Comparison of ENCODE assay signal across 9 mouse cellular contexts in genomic region chr12:74013739-74014138, GRCm38 (mm10). TPM values are rescaled to one million over a fixed set of nuclear protein-coding genes. Genes with fewer than 3 reads are reported as not detected.
DNase-seq lines count a peak whose midpoint lies in the region; ATAC-seq and TF ChIP-seq lines count a peak whose summit lies in the region.
"Had no signal": no experiment of that assay in that cellular context is flagged by ENCODE, and none has a peak within 500 bp of the region (broad histone marks: within the 10 kb centered on the region; RNA-seq: fewer than 3 reads in every experiment).

No protein-coding gene starts in this region.

- peak; percentile 62 for DNase-seq in MEL (ENCODE audit: low read depth, low spot score)
- peak; percentile 78 to 89 for DNase-seq in cerebellum, adult 18-20 months
- peak; percentile 84 to 91 for DNase-seq in heart, postnatal 14 days
- DNase-seq in kidney, postnatal 36 days, result peak; percentile 76 to 92
- peak; percentile 80 for DNase-seq in liver, postnatal 0 days
- DNase-seq in thymus, postnatal 10 days (ENCODE audit: low spot score in 2 of 2), result peak; percentile 10 to 57

- TF ChIP-seq CTCF in MEL (IDR thresholded peaks at IDR 0.05 in 2 of 3, conservative IDR thresholded peaks at IDR 0.05 in 1 of 3; ENCODE audit: control insufficient read depth in 1 of 3, insufficient read depth in 1 of 3, low read depth in 2 of 3, low read length in 3 of 3, poor library complexity in 1 of 3, severe bottlenecking in 1 of 3), result peak; percentile 92 to 96 (median 94)
- peak; percentile 93 for TF ChIP-seq CTCF in liver, postnatal 0 days (IDR thresholded peaks at IDR 0.05; ENCODE audit: low read depth)

- no peak for TF ChIP-seq POLR2A in MEL (IDR thresholded peaks at IDR 0.05; ENCODE audit: control insufficient read depth in 1 of 2, insufficient read depth in 1 of 2, low read depth in 1 of 2, low read length in 2 of 2, poor library complexity in 1 of 2)

- no peaks in the 10 kb centered on the region for H3K4me1 ChIP-seq in MEL (ENCODE audit: control insufficient read depth in 1 of 2, insufficient read depth in 2 of 2, low read length in 2 of 2)
- H3K4me1 ChIP-seq in forebrain, embryonic 15.5 days, result peaks cover 8% of the 10 kb centered on the region
- H3K4me1 ChIP-seq in liver, postnatal 0 days (ENCODE audit: insufficient read depth), result no peaks in the 10 kb centered on the region

- ATAC-seq in forebrain, embryonic 15.5 days (replicated peaks), result peak; percentile 85
- ATAC-seq in liver, postnatal 0 days, result 0 out of 2 replicates have a peak, but pooled peaks have one; percentile 56
- ATAC-seq in neutrophil, adult 5-6 weeks (ENCODE audit: extremely low read depth, insufficient number of reproducible peaks, low FRiP score, poor library complexity, severe bottlenecking), result peak; percentile 67

- TF ChIP-seq EP300 in MEL (IDR thresholded peaks at IDR 0.05; ENCODE audit: low read depth in 1 of 2, low read length in 2 of 2), result no peak
- TF ChIP-seq EP300 in liver, postnatal 0 days (IDR thresholded peaks at IDR 0.05; ENCODE audit: low read depth), result no peak

- H3K9ac ChIP-seq in MEL (ENCODE audit: control insufficient read depth, low read depth, low read length, poor library complexity, severe bottlenecking), result no peak overlapping the region
- H3K9ac ChIP-seq in forebrain, embryonic 15.5 days (replicated peaks), result no peak overlapping the region
- H3K9ac ChIP-seq in liver, postnatal 0 days (replicated peaks), result no peak overlapping the region

- H3K27ac ChIP-seq in MEL (ENCODE audit: control insufficient read depth, low read depth, low read length), result no peak overlapping the region
- no peak overlapping the region for H3K27ac ChIP-seq in forebrain, embryonic 15.5 days (replicated peaks)
- no peak overlapping the region for H3K27ac ChIP-seq in liver, postnatal 0 days (ENCODE audit: low read depth)

- no peaks in the 10 kb centered on the region for H3K9me3 ChIP-seq in MEL (replicated peaks; ENCODE audit: insufficient read depth, low read length)
- H3K9me3 ChIP-seq in forebrain, embryonic 15.5 days, result no peaks in the 10 kb centered on the region
- H3K9me3 ChIP-seq in liver, postnatal 0 days (ENCODE audit: low read length), result no peaks in the 10 kb centered on the region
- H3K9me3 ChIP-seq: megakaryocyte, embryonic 14.5 days had no signal

- H3K36me3 ChIP-seq in MEL (ENCODE audit: control insufficient read depth in 1 of 2, insufficient read depth in 2 of 2, low read length in 2 of 2), result peaks cover 0 to 1% of the 10 kb centered on the region in 2 experiments; a peak in 1 of 4 replicates
- H3K36me3 ChIP-seq in forebrain, embryonic 15.5 days, result no peaks in the 10 kb centered on the region
- no peaks in the 10 kb centered on the region for H3K36me3 ChIP-seq in liver, postnatal 0 days (replicated peaks; ENCODE audit: insufficient read depth, low read length)

- no peaks in the 10 kb centered on the region; a peak in 1 of 4 replicates for H3K27me3 ChIP-seq in MEL (ENCODE audit: control insufficient read depth in 1 of 2, insufficient read depth in 2 of 2, low read length in 2 of 2)
- no peaks in the 10 kb centered on the region for H3K27me3 ChIP-seq in forebrain, embryonic 15.5 days
- H3K27me3 ChIP-seq in liver, postnatal 0 days (ENCODE audit: insufficient read depth, low read length), result no peaks in the 10 kb centered on the region

- H3K4me2 ChIP-seq in forebrain, embryonic 15.5 days (replicated peaks), result no peak overlapping the region
- peak overlapping the region; percentile 58 for H3K4me2 ChIP-seq in liver, postnatal 0 days (ENCODE audit: low read depth, low read length)

- no peaks in the 10 kb centered on the region for H3K79me2 ChIP-seq in MEL (ENCODE audit: control insufficient read depth, insufficient read depth, low read length, poor library complexity)

- WGBS in forebrain, embryonic 15.5 days, result 1% methylated on average over 6 of the region's 6 CpGs
- WGBS in liver, postnatal 0 days (ENCODE audit: insufficient replicate concordance), result 2% methylated on average over 6 of the region's 6 CpGs

- peak; percentile 90 for TF ChIP-seq RAD21 in MEL (IDR thresholded peaks at IDR 0.05; ENCODE audit: low read depth, low read length)

- intact Hi-C loops in heart, postnatal 14 days (cut with DNase I), result loop anchor here (1.0 to 5.0 kb wide), 2 partner anchors 308 to 446 kb away; no protein-coding TSS in a partner anchor

- H3K4me3 ChIP-seq in MEL (ENCODE audit: control insufficient read depth in 1 of 2, insufficient read depth in 1 of 2, low read depth in 2 of 2, low read length in 2 of 2), result no peak overlapping the region
- H3K4me3 ChIP-seq in forebrain, embryonic 15.5 days, result no peak overlapping the region
- H3K4me3 ChIP-seq in liver, postnatal 0 days (ENCODE audit: low read depth, low read length), result no peak overlapping the region
- H3K4me3 ChIP-seq: megakaryocyte, embryonic 14.5 days had no signal

TF ChIP-seq in MEL, 35 proteins besides CTCF, POLR2A, EP300 and RAD21:
- TF ChIP-seq USF2 (IDR thresholded peaks at IDR 0.05; ENCODE audit: borderline replicate concordance in 1 of 2, insufficient read depth in 1 of 2, low read depth in 1 of 2, low read length in 2 of 2) (no peak), CHD1 (IDR thresholded peaks at IDR 0.05; ENCODE audit: low read depth, low read length) (no peak), ETS1 (IDR thresholded peaks at IDR 0.05; ENCODE audit: low read depth, low read length) (no peak), POLR2AphosphoS2 (IDR thresholded peaks at IDR 0.05; ENCODE audit: low read length) (no peak), TAL1 (IDR thresholded peaks at IDR 0.05; ENCODE audit: low read length) (no peak), TBP (IDR thresholded peaks at IDR 0.05; ENCODE audit: low read depth, low read length) (no peak), SMC3 (IDR thresholded peaks at IDR 0.05; ENCODE audit: low read depth, low read length) (peak; percentile 92), ZKSCAN1 (IDR thresholded peaks at IDR 0.05; ENCODE audit: low read depth, low read length) (no peak), BHLHE40 (IDR thresholded peaks at IDR 0.05; ENCODE audit: borderline replicate concordance, low read depth, low read length) (no peak), RCOR1 (IDR thresholded peaks at IDR 0.05; ENCODE audit: low read depth, low read length) (no peak), MAX (IDR thresholded peaks at IDR 0.05; ENCODE audit: low read length) (no peak), ZC3H11A (IDR thresholded peaks at IDR 0.05; ENCODE audit: low read depth, low read length) (peak; percentile 74), NRF1 (IDR thresholded peaks at IDR 0.05; ENCODE audit: insufficient read depth, low read depth, low read length, poor library complexity, severe bottlenecking) (no peak), USF1 (IDR thresholded peaks at IDR 0.05; ENCODE audit: low read depth, low read length) (no peak)

RNA-seq across cellular contexts. Expression of gene Syt16, which starts 16.3 kb away (rescaled TPM):
- not detected in 2 replicates for total RNA-seq in MEL (2012; rRNA removed)
- under 1 TPM in 1 of 2 experiments, not detected in 1; 0.07 TPM for polyA plus RNA-seq in MEL (2012; ENCODE audit: insufficient read depth in 1 of 2, insufficient read length in 2 of 2, low read depth in 1 of 2, low replicate concordance in 2 of 2, missing spikeins in 1 of 2)
- polyA plus RNA-seq in forebrain, embryonic 15.5 days (2015; fragmentation: Nextera tagmentation; extraction: Ambion mirVana), result 55.0 and 66.8 TPM in 2 replicates
- not detected for total RNA-seq in heart, postnatal 14 days (2021)
- not detected in 2 replicates for polyA plus RNA-seq in liver, postnatal 0 days (2015; fragmentation: Nextera tagmentation; extraction: Ambion mirVana)
- total RNA-seq in neutrophil, adult 5-6 weeks (2017), result not detected in 2 replicates

RNA-seq across cellular contexts. Expression of gene Snapc1, which starts 49.5 kb away (rescaled TPM):
- total RNA-seq in MEL (2012; rRNA removed), result 10.1 and 13.7 TPM in 2 replicates
- 10 to 100 TPM in 1 of 2 experiments, not detected in 1; 19.2 TPM for polyA plus RNA-seq in MEL (2012; ENCODE audit: insufficient read depth in 1 of 2, insufficient read length in 2 of 2, low read depth in 1 of 2, low replicate concordance in 2 of 2, missing spikeins in 1 of 2)
- 40.4 and 41.6 TPM in 2 replicates for polyA plus RNA-seq in forebrain, embryonic 15.5 days (2015; fragmentation: Nextera tagmentation; extraction: Ambion mirVana)
- 10 to 100 TPM; 10.8 to 10.9 TPM for total RNA-seq in heart, postnatal 14 days (2021)
- 3.3 and 3.6 TPM in 2 replicates for polyA plus RNA-seq in liver, postnatal 0 days (2015; fragmentation: Nextera tagmentation; extraction: Ambion mirVana)
- 18.7 and 25.3 TPM in 2 replicates for total RNA-seq in neutrophil, adult 5-6 weeks (2017)

Comparison
In these comparisons a context has a peak if more than half of its experiments do, and no peak if none do; other contexts are left out.
1. DNase-seq: peak in every context shown above with its lines; median percentile 88 in heart, postnatal 14 days; 84 in kidney, postnatal 36 days; 84 in cerebellum, adult 18-20 months; 80 in liver, postnatal 0 days; 62 in MEL; 34 in thymus, postnatal 10 days.